12 mouse cellular contexts compared by ENCODE assay signal in genomic region chr7:37689561-37690305, GRCm38 (mm10).
DNase-seq lines count a peak whose midpoint lies in the region; ATAC-seq lines count a peak whose summit lies in the region.
"Had no signal": no experiment of that assay in that cellular context is flagged by ENCODE, and none has a peak within 500 bp of the region (broad histone marks: within the 10 kb centered on the region; RNA-seq: fewer than 3 reads in every experiment).

No protein-coding gene starts in this region.

- no peak overlapping the region for H3K27ac ChIP-seq in heart, embryonic 12.5 days (ENCODE audit: poor library complexity, severe bottlenecking)
- no peak overlapping the region; the same call in 1 of the 2 replicates for H3K27ac ChIP-seq in embryonic facial prominence, embryonic 14.5 days (replicated peaks; ENCODE audit: low read depth, low read length)
- H3K27ac ChIP-seq in hindbrain, embryonic 16.5 days (ENCODE audit: low read depth, low read length) = peak overlapping the region; percentile 66
- H3K27ac ChIP-seq in neural tube, embryonic 15.5 days (replicated peaks) = no peak overlapping the region
- H3K27ac ChIP-seq: limb, embryonic 15.5 days; macrophage; stomach, postnatal 0 days had no signal

- H3K27me3 ChIP-seq in heart, embryonic 12.5 days (replicated peaks) = no peaks in the 10 kb centered on the region
- H3K27me3 ChIP-seq in embryonic facial prominence, embryonic 14.5 days (replicated peaks; ENCODE audit: control insufficient read depth, insufficient read depth, low read length) = no peaks in the 10 kb centered on the region
- H3K27me3 ChIP-seq in hindbrain, embryonic 16.5 days (replicated peaks; ENCODE audit: control insufficient read depth, insufficient read depth, low read length) = no peaks in the 10 kb centered on the region
- no peaks in the 10 kb centered on the region for H3K27me3 ChIP-seq in neural tube, embryonic 15.5 days (replicated peaks)
- H3K27me3 ChIP-seq: limb, embryonic 15.5 days had no signal

- H3K4me3 ChIP-seq in heart, embryonic 12.5 days = no peak overlapping the region
- H3K4me3 ChIP-seq in embryonic facial prominence, embryonic 14.5 days (ENCODE audit: low read depth, low read length) = no peak overlapping the region
- no peak overlapping the region for H3K4me3 ChIP-seq in hindbrain, embryonic 16.5 days (ENCODE audit: low read length)
- 0 out of 2 replicates have a peak overlapping the region, but pooled peaks have one; percentile 5 for H3K4me3 ChIP-seq in neural tube, embryonic 15.5 days (replicated peaks)
- H3K4me3 ChIP-seq: erythroblast, embryonic 14.5 days; limb, embryonic 15.5 days had no signal

- H3K9ac ChIP-seq in heart, embryonic 12.5 days = no peak overlapping the region
- H3K9ac ChIP-seq in embryonic facial prominence, embryonic 14.5 days (ENCODE audit: low read depth, low read length) = no peak overlapping the region
- H3K9ac ChIP-seq in hindbrain, embryonic 16.5 days (ENCODE audit: low read depth, low read length) = no peak overlapping the region; the same call in none of the 2 replicates
- no peak overlapping the region for H3K9ac ChIP-seq in neural tube, embryonic 15.5 days (replicated peaks)
- H3K9ac ChIP-seq: limb, embryonic 15.5 days had no signal

- H3K4me2 ChIP-seq in heart, embryonic 12.5 days = 0 out of 2 replicates have a peak overlapping the region, but pooled peaks have one; percentile 7
- peak overlapping the region; percentile 21 for H3K4me2 ChIP-seq in embryonic facial prominence, embryonic 14.5 days (ENCODE audit: low read depth, low read length)
- peak overlapping the region; percentile 54 for H3K4me2 ChIP-seq in hindbrain, embryonic 16.5 days (ENCODE audit: low read length)
- H3K4me2 ChIP-seq in neural tube, embryonic 15.5 days = peak overlapping the region; percentile 46

- DNase-seq in heart, postnatal 4 days = no peak
- DNase-seq in embryonic facial prominence, embryonic 14.5 days (ENCODE audit: low spot score) = peak; percentile 83
- no peak for DNase-seq in right cerebral cortex, postnatal 10 days (ENCODE audit: low spot score in 2 of 2)
- DNase-seq in adrenal gland, postnatal 25 days = no peak
- no peak for DNase-seq in adrenal gland, adult 2 months

- H3K36me3 ChIP-seq in heart, embryonic 12.5 days = no peaks in the 10 kb centered on the region
- no peaks in the 10 kb centered on the region for H3K36me3 ChIP-seq in embryonic facial prominence, embryonic 14.5 days (ENCODE audit: control insufficient read depth, insufficient read depth, low read length)
- H3K36me3 ChIP-seq in hindbrain, embryonic 16.5 days (ENCODE audit: control insufficient read depth, insufficient read depth, low read length) = no peaks in the 10 kb centered on the region
- H3K36me3 ChIP-seq in neural tube, embryonic 15.5 days = no peaks in the 10 kb centered on the region
- H3K36me3 ChIP-seq: limb, embryonic 15.5 days had no signal

- WGBS in heart, embryonic 12.5 days = 62% methylated on average over 23 of the region's 23 CpGs
- WGBS in embryonic facial prominence, embryonic 14.5 days = 28% methylated on average over 23 of the region's 23 CpGs
- 12% methylated on average over 23 of the region's 23 CpGs for WGBS in hindbrain, embryonic 16.5 days
- 12% methylated on average over 23 of the region's 23 CpGs for WGBS in neural tube, embryonic 15.5 days

- no peaks in the 10 kb centered on the region for H3K9me3 ChIP-seq in heart, embryonic 12.5 days (replicated peaks)
- no peaks in the 10 kb centered on the region for H3K9me3 ChIP-seq in embryonic facial prominence, embryonic 14.5 days (ENCODE audit: control insufficient read depth, low read length)
- no peaks in the 10 kb centered on the region for H3K9me3 ChIP-seq in hindbrain, embryonic 16.5 days (ENCODE audit: control insufficient read depth, low read length)
- no peaks in the 10 kb centered on the region for H3K9me3 ChIP-seq in neural tube, embryonic 15.5 days (replicated peaks)
- H3K9me3 ChIP-seq: limb, embryonic 15.5 days had no signal

- ATAC-seq in heart, embryonic 12.5 days (ENCODE audit: insufficient number of reproducible peaks, low FRiP score) = no peak
- peak; percentile 58; the same call in 1 of the 2 replicates for ATAC-seq in embryonic facial prominence, embryonic 14.5 days (ENCODE audit: low read depth)
- no peak for ATAC-seq in hindbrain, embryonic 16.5 days
- ATAC-seq in neural tube, embryonic 15.5 days (ENCODE audit: low FRiP score) = no peak

- peaks cover 15% of the 10 kb centered on the region for H3K4me1 ChIP-seq in heart, embryonic 12.5 days (replicated peaks)
- no peaks in the 10 kb centered on the region; the same call in 1 of the 2 replicates for H3K4me1 ChIP-seq in embryonic facial prominence, embryonic 14.5 days (ENCODE audit: control insufficient read depth, insufficient read depth, low read length)
- H3K4me1 ChIP-seq in hindbrain, embryonic 16.5 days (ENCODE audit: control insufficient read depth, insufficient read depth, low read depth, low read length) = peaks cover 21% of the 10 kb centered on the region
- peaks cover 33% of the 10 kb centered on the region for H3K4me1 ChIP-seq in neural tube, embryonic 15.5 days
